Mouse (Mus musculus): ENCODE results near the gene P2rx1. TPM values are rescaled to one million over a fixed set of nuclear protein-coding genes. Genes with fewer than 3 reads are reported as not detected.

Gene P2rx1
- total RNA-seq, 2 experiments from 2014 or later = 0.71 to 0.77 TPM

DNA sequence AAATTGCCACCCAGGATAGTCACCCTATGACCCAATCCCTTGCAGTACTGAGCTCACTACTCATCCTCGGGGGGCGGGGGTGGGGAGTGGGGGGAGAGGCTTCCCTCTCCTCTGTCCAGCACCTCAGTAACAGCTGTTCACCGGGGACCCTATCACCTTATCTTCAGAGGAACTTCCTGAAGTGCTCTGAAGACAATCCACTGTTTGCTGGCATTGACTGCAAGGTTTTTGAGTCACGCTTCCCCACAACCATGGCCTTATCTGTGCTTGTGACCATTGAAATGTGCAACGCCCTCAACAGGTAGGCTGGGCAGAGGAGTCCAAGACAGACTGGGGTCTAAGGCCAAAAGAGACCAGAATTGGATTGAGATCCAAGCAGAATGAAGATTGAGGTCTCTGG, 11.1 kb upstream of the P2rx1 start:
- no peak for DNase-seq

DNA sequence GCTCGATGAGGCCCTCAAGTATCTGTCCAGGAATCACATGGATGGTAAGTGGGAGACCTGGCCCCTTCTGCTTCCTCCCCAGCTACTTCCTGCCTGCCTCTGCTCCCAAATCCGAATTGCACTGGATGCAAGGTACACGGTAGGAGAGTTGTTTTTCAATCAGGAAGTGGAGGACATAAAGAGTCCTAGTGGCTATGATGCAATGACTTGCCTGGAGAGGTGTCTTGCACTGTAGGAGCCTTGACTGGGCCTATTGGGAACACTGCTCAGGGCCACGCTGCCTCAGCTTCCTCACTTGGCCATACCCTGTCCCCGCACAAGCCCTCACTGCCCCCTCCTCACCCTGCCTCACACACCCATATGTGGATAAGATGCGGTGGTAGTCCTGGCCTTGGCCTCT, 9.9 kb upstream of the P2rx1 start:
- DNase-seq = no peak

DNA sequence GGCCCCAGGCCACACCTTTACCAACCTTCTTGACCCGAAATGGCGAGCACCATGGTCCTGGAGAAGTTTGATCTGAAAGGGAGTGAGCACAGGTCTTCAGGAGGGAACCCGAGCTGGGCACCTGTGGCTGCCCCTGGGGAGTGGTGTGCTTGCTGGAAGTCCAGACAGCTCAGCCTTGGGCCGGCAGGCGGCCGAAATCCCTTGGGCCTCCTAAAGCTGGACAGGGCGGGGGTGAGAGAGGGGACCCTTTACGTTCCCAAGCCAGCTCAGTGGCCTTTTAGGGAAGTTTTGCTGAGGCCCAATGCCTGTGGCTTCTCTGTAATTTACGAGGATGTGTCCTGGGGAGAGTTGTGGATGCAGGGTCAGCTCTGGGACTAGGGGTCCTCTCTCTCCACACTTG, 8.2 kb upstream of the P2rx1 start:
- DNase-seq = no peak

DNA sequence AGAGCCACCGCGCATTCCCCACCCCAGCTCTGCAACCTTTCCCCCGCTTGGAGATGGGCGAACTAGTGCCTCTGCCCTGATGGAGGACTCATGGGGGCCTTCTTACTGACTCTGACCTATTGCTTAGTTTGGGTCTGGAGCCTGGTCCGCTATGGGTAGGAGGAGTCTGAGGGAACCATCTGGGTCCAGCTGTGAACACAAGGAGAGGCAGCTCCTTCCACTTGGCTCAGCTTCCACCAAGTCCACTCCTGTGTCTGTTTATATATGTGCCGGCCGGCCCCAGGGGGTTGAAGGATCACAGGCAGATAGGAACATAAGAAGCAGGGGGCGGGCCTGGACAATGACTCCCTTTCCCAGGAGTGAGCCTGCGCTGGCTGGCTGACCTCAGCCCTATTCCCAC, 6.9 kb upstream of the P2rx1 start:
- DNase-seq = peak; percentile 57

DNA sequence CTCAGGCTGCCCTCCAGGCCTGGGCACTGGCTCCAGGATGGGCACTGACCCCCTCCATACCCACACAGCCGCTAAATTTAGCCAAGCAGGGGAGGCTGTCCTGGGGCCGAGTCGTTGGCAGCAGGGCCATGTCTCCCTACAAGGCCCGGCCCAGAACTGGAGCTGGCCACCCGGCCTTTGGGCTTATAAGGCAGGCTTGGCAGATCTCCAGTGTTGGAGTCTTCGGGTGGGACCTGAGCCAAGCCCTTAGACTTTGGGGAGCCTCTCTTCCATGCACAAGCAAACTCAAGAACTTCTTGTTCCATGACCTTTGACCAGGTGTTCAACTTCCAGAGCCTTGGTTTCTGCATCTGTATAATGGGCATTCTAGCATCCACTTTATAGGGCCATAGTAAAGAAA, 2.6 kb upstream of the P2rx1 start:
- DNase-seq = no peak

DNA sequence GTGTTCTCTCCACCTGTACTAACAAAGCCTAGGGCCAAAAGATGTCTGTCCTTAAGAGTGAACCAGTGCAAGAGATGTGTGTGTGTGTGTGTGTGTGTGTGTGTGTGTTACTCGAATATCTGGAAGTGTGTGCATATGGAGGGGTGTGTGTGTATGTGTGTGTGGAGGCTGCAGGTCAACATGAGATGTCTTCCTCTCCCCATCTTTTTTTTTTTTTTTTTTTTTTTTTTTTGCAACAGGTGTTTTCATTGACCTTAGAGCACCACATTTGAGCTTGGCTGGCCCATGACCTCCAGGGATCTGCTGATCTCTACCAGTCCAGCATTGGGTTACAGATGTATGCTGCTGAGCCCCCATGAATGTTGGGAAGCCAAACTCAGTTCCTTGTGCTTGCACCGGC, 2.1 kb upstream of the P2rx1 start:
- DNase-seq = no peak

DNA sequence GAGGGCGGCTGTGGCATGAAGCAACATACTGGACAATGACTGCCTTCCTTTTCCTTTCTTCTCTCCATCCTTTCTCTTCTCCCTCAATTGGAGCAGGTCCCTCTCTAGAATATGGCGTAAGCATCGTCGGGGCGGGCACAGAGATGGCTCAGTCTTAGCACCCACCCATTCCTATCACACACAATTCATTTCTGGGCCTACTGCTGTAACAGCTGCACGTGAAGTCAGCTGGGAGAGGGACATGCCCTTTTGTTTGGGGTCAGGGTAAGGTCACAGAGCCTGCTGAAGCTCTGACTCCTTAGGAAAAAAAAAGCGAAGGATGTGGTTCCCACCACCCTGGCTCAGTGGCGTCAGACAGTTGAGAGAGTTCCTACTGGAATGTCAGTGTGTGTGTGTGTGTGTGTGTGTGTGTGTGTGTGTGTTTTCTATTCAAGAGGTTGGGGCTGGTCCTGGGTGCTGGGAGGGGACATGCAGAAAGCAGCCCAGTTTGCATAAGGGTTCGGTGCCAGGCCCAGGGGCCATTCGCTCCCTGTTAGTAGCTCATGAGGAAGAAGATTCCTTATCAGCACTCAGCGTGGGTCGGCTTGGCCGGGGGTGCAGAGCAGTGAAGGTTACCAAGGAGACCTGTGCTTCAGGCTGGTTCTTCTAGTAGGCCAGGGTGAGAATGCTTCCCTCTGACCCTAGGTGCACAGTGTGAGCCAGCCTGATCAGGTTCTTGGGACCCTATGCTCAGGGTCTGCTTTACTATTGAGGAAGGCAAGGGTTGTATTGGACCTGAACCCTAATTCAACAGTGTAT, 1.2 kb upstream of the P2rx1 start:
- DNase-seq = no peak

DNA sequence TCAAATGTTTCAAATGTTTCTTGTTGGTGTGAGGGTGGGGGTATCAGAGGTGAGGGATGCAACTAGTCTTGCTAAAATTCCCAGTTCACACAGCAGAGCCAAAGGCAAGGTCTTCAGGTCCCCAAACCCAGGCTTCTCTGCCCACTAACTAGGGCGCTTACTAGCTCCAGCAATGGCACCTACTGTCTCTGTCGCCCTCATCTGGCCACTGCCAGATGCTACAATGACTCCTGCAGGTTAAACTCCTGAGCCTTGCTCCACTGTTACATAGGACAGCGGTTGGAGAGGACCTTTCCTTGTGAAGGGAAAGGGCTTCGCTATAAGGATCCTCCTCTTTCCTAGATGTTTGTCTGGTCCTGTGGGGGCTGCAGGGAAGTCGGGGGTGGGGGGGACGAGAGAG, 2.1 kb downstream of the P2rx1 start:
- DNase-seq = peak; percentile 85

DNA sequence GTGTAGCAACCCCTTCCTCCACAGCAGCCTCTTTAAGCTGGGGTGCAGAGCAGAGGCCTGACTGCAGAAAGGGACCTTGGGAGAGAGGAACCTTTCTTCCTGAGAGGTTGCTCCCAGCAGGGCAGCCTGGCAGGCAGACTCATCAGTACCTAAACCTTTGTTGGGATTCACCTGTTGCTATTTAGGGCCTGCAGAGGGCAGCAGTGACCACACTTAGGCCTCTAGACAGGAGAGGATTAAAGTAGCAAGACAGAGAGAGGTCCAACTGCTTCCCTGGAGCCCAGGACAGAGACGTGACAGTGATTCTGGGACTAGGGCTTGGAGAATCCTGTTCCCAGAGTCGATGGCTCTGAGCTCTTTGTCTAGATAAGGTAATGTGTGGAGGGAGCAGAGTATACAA, 7.5 kb downstream of the P2rx1 start:
- peak; percentile 64 for DNase-seq

DNA sequence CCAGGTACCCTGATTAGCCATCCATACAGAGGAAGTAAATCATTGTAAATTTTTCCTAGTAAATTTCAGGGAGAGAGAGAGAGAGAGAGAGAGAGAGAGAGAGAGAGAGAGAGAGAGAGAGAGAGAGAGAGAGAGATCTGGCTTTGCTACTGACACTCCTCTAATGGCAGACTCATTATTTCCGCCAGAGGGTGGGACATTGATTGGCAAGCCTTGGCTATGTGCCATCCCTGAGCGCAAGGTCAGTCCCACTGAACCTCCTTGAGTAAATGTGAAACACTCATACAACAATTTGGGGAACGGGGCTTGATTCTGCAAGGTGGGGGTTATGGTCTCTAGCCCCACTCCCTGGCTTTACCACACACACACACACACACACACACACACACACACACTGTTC, 8.2 kb downstream of the P2rx1 start:
- no peak for DNase-seq

DNA sequence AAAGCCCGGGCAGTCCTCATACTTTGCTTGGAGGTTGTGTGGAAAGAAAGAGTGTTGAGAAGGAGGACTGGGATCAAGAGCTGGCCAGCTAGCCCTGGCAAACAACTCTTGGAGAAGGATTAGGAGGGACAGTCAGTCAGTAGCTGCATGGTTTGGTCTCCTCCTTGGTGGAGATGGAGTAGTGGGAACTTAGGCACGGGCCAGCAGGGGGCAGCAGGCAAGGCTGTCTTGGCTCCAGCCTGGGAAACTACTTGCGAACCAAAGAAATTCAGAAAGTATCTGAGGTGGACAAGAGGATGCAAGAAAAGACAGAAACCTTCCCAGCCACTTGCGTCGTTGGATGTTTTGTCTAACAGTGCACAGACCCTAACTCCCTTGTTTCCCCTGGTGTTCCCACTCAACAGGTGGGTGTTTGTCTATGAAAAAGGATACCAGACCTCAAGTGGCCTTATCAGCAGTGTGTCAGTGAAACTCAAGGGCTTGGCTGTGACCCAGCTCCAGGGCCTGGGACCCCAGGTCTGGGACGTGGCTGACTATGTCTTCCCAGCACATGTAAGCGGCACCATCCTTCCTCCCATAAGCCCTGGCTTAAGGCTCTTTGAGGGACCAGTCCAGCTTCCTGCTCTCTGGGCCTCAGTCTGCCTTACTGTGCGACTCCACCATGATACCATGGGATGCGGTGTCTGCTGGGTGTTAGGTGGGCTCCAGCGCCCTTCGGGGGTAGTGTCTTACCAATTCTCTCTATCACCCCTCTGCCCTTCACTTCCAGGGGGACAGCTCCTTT, 9.0 kb downstream of the P2rx1 start:
- peak; percentile 76 for DNase-seq

DNA sequence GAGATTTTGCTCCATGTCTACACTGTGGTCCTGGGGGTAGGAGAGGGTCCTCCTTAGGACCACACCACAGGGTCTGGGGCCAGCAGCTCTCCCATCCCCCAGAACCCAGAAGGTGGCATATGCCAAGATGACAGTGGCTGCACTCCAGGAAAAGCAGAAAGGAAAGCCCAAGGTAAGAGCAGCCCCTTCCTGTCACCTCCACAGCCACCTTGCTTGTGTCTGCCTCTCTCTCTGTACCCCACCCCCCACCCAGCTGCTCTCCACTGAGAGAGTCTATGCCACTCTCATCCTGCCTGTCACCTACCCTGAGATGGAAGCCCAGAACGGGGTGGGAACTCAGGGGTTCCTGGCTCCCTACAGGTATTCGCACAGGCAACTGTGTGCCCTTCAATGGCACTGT, 9.9 kb downstream of the P2rx1 start:
- no peak for DNase-seq

DNA sequence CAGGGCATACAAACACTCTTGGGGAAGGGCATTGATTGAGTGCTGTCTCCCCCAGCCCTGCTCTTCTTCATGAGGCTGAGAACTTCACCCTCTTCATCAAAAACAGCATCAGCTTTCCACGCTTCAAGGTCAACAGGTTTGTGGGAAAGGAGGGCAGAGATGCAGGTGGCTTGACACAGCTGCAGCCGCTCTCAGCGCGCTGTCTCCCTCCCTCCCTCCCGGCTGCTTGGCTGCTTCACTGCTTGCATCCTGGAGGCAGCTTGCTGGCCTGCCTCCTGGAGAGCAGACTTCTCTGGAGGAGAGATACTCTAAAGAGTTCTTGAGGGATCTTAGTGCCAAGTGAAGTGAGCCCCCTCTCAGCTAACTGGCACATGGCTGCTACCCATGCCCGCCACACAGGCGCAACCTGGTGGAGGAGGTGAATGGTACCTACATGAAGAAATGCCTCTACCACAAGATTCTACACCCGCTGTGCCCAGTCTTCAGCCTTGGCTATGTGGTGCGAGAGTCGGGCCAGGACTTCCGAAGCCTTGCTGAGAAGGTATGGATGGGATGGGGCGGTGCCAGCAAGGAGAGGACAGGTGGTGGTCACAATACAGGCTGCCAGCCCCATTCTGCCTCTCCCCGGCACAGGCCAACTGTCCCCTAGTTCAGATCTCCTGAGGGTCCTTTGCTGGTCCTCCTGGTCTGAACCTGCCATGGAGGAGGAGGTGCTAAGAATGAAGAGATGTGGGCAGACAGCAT, 10.8 kb downstream of the P2rx1 start:
- DNase-seq = no peak

DNA sequence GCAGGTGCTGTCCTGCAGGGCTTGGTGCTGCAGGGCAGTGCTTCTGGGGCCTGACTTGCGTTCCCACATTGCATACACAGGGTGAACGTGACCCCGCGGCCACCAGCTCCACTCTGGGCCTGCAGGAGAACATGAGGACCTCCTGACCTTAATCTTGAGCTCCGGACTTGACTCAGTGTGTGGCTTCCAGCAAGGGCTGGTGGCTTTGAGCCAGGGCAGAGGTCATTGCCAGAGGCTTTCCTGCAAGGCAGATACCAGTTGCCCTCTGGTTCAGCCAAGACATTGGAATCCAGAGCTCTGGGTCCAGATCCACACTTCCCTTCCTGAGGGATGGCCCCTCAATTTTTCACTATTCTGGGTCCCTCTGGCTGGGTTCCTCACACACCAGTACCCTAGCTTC, 15.1 kb downstream of the P2rx1 start:
- DNase-seq = no peak

DNA sequence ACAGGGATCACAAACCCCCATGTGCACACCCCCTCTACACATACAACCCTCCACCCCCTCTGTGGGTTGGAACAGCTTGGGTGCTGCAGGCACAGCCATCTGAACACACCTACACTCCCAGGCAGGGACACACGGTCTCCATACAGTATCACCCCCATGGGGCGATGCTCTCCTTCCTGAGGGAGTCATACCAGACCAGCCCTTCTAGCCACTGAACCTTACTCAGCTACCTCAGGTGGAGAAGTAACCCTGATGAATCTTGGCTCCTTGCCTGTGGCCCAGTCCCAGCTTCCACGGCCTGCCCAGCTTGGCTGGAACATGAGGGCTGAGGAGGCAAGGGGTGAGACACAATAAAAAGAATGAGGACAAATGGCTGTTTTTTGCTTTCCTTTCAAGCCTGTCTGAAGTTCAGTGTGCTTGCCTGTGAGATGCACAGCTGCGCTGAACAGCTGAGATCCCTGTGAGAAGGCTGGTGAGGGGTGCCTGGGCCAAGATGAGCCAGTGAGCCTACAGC, 16.0 kb downstream of the P2rx1 start:
- no peak for DNase-seq

DNA sequence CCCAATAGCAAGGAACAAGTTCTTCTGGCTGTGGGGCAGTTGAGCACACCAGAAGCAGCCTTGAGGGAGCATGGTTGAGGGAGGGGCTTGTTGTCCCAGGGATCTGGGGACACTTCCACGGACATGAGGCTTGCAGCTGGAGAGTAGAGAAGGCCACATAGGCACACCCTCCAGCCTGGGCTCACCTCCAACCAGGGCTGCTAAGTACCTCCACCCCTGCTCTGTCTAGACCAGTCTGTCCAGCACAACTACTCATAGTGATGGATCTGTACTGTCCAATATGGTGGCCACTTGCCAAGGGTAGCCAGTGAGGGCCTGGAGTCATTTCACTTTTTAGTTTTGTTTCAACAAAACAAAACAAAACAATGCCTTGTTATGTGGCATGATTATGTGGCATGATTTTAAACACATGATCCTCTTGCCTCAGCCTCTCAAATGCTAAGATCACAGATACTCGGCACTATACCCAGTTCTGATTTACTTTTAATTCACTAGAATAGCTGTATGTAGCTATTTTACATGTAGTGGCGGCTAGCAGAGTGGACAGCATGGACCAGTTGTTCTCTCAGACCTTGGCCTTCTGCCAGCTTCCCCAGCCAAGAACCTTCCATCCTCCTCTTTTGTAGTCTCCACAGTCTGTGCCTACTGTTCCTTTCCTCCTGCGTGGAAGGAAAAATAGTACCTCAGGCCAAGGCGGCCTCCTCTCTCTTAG, 16.6 kb downstream of the P2rx1 start:
- peak; percentile 54 for DNase-seq

DNA sequence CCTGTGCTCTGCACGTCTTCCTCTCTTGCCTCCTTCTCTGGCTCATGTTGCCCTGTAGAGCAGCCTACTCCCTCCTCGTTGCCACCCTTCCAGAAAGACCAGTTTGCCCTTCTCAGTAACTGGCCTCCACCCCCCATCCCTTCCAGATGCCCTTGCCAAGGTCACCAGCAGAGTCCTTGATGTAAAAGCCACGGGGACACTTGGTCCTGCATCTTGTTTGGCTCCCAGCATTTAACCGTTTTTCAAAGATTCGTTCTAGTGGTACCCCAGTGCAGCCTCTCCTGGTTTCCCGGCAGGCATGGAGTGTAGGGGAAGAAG, 17.2 kb downstream of the P2rx1 start:
- DNase-seq = no peak

DNA sequence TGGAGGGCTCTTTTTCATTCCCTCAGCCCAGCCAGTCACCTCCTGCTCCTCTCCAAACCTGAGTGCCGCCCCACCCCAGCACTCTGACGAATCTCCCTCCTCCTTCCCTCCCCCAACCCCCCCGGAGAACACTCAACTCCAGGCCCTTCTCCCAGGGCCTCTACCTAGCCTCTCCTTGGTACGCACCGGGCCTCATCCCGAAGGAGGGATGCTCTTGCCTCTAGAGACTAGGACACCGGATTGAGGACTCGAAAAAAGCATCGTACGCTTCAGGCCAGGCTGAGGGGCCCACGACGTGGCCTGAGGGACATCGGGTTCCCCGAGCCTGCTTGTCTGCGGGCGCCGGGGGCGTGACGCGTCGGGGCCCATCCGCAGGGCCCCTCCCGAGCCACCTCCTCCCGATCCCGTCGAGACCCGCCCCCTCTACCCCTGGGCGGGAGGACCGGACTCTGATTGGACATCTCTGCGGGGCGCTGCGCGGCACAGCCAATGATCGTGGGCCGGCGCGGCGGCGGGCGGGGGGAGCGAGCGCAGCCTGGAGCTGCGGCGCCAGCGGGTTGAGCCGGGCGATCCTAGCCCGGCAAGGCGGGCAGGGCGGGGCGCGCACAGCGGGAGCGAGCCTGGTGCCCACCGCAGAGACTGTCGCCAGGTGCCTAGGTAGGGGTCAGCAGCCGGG, 19.7 kb downstream of the P2rx1 start, which contains the start of gene Camkk1:
TSS of gene Camkk1 (plus strand) at position 538 of the 676 bp plus-strand sequence.
- peak; percentile 93 for DNase-seq

DNA sequence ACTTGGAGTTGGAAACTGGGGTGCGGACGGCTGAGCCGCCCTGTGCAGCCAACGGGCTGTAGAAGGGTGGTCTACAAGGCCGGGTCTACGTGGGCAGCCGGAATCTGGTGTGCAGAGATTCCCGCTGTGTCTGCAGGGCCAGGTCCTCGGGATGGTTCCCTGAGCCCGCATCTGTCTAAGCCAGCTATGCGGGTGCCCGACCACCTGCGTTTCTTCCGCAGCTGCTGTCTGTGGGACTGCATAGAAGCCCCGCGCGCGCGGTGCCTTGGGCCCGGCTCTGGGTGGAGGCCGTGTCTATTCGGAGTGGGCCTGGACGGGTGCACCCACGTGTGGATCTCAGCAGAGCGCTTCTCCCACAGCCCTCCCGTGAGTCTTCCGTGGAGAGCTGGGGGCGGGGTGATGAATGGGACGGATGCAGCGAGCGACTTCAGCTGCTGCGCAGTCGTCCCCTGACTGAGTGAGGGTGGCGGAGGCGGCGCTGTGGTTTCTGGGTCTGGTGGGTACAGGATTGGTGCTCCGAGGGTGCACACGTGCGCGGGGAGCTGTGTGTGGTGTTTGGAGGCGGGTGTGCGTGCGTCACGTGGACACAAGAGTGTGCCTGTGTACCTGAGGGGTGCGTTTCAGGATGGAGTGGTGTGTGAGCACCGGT, 20.4 kb downstream of the P2rx1 start:
- DNase-seq = peak; percentile 30

DNA sequence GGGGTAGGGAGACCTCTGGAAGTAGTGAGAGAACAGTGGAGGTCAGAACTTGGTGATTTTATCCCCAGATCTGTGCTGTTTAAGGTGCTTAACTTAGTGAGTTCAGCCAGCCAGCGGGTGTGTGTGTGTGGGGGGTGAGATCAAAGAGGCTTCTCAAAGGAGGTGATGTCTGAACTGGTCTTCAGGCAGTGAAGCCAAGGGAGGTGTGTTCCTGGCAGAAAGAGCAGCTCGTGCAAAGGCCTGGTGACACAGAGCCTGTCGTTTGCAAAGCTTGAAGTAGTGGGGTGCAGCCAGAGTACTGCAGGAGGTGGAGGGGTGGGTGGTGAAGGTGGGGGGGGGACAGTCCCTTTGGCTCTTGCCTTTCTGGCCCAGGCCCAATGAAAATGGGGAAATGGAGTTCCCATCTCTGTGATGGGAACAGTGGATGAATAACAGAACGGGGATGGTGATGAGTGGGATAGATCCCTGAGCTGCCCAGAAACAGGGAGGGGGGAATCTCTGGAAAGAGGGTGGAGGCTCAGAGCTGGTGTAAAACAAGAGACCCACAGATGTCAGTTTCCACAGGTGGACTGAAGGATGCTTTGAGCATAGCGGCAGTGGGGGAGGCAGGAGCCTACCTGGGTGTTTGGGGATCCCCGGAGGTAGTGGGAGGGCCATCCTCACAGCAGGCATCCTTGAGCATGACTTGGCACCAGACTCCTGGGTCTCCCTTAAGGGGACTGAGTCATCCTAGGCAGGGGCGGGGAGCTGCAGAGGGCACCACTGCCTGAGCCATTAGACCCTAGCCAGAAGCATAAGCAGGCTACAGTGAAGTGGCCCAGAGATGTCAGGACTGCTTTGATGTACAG, 22.3 kb downstream of the P2rx1 start:
- DNase-seq = no peak
